Mouse (Mus musculus) kidney, postnatal 36 days (tissue): ENCODE measurements around the gene Smc4.

Experiments used
- DNase-seq, 2 experiments: peaks; one replicate each; pipeline ENCODE4 v3.0.0; 2021 to 2022; ENCODE audit warnings: mixed read lengths in 2 of 2

The Smc4 gene

DNA sequence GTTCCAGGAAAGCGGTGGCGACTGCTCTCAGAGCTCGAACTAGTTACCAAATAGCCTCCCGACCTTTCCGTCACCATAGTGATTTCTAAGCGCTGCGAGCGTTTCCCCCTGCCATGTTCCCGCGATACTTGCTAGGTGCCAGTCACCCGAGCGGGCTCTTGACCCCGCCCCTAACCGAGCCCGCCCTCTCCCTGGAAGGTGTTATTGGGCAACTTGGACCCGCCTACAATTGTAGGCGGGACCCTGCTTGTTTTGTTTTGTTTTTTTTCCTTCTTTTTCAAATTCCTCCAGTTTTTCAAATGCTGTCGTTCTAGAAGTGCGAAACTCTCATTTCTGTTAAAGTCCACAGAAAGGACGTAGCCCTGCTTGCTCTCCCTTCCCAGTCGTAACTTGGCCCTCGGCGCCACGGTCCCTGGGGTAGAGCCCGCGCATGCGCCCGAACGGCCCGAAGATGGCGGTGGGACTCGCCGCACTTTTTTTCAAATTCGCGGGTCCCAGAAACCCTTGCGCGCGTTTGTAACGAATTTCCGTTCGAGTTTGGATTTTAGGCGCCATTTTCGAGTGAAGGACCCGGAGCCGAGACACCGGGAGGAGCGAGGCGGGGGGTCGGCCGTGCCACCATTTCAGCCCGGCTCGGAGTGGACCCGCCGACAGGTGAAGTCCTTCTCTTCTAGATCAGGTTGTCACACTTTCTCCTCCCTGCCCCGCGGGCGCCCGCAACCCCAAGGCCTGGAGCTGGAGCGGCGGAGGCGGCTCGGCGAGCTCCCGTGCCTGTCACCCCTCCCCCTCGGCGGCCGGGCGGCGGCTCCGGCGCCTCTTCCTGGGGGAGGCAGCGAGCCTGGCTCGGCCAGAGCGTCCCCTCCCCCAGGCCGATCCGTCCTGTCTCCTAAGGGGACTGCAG lies at the start of gene Smc4, which contains the start of gene Ift80:
Gene Smc4, plus strand, starts transcription at position 302 of the 901 bp plus-strand sequence.
Gene Ift80, minus strand, starts transcription at position 134 of the 901 bp plus-strand sequence.
- peak; percentile 97 to 98 for DNase-seq

DNA sequence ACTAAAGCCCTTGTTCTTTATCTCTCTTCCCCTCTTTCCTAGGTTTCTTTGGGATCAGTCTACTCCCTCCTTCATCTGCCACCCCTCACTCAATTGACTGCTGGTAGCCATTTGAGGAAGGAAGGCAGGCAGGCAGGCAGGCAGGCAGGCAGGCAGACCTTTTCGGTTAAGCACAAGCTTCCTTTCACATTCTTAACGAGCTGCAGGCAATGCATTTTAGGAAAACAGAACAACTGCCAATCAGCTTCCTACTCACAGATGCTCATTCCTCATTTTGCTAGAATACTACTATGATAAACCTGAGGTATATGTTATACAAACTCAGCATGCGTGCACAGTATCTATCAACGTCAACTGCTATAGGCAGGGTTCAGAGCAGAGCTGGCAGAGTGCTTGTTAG lies 48.1 kb upstream of the Smc4 start:
- DNase-seq = no peak

DNA sequence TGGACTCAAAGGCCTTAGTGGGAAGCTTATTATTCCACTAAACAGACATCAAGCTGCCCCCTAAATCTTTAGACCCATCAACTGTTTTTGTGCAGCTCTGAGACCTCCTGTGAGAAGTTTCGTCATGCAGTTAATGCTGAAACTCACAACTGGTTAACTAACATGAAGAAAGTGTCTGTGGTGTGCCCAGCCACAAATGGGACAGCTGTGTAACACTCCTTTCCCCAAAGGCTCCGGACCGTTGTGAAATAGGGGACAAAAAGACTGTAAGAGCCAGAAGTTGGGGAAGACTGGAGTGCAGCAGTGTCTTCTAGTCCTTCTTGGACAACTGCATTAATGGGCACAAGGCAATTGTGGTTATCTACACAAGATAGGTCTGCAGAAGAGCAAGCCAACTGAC lies 47.1 kb upstream of the Smc4 start:
- DNase-seq = no peak

DNA sequence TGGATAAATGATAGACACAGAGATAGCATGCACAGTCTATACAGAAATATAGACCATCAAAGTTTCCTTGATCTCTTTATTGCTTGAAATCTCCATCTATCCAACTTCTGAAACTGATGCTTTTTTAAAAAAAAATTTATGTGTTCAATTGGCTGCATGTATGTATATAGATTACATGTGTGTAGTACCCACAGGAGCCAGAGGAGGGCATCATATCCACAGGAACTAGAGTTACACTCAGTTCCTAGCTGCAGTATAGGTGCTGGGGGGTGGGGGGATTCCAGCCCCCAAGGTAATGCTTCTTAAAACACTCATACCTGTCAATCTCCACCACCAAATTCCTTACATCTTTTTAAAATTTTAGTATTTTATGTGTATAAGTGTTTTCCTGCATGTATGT lies 39.9 kb upstream of the Smc4 start:
- DNase-seq = peak in 1 of 2 experiments; percentile 64

DNA sequence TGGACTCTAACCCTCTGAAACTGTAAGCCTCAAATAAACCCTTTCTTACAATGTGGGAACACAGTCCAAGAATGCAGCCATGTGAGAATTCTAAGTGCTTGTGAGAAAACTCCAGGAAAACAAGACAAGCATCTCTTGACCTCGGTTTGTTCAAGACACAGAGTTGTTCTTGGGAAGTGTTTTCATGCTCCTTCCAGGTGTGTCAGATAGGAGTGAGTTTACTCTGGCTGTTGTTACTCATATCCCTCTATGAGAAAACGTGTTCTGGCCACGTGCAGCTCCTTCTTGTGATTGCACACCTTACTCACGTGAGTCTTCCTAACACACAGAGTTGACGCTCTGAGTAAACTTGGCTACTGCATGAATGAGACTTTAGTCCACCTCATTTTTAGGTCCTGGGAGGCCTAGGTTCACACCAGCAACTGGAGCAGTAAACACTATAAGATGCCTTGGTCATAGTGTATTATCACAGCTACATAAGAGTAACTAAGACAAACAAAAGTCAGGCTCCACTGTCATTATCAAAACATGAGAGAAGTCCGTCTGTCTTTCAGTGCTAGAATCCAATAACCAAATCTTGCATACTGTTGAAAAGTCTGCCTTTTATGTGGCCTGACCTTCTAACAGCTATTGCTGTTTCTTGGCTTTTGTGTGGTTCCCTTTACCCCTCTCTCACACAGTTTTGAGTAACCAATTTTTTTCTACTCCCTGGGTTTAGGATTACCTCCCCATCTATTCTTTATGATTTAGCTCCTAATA lies 37.8 kb upstream of the Smc4 start:
- DNase-seq = no peak

DNA sequence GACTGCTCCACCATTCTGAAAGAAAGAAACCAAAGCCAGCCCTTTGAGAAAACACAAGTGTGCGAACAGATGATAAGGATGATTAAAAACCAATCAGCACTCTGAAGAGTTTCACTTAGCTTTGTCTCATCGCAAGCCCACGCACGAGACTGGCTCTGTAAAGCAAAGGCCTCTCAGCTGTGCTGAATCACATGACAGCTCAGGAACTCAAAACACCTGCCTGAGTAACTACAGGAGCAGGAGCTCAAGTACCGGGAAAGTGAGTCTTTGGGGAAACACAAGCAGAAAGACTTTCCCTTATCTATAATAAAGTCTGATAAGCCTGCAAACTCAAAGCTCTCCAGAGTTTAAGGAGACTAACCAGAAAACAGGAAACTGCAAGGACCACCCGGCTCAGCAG lies 37.1 kb upstream of the Smc4 start:
- DNase-seq = no peak

DNA sequence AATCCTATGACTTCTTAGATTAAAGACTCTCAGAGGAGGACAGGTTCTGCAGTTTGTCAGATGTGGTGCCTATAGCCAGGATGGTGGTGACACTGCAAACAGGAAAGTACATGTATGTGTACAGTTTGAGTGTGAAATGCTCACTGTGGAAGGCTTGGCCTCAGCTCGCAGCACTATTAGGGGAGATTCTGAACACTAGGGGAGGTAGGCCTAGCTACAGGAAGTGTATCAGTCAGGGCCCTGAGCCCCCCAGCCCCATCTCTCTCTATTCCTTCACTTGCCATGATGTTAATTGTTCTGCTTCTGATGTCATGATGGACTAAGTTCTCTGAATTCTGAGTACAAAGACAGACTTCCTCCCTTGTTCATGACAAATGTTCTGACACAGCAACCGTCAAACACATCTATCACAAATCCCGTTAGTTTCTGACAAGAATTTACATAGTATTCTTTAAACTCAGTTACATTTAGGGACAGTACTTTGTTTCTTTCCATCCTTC lies 35.4 kb upstream of the Smc4 start:
- DNase-seq = no peak

DNA sequence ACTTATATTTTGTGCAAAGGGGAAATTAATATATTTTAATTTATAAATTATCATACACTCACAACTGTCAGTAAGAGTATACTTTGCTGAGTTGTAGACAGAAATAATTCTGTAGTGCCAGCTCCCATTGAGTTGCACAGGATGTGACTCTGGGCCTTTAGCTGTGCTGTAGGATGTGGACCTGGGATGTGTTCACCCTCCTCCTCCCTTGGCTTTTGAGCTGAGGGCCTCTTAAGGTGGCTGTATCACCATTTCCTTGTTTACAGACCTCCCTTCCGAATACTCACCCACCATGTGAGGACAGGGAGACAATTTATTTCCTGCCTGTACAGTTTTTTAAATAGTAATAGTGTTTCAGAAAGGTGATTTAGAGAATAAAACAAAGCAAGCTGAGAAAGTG lies 31.0 kb upstream of the Smc4 start:
- DNase-seq = no peak

DNA sequence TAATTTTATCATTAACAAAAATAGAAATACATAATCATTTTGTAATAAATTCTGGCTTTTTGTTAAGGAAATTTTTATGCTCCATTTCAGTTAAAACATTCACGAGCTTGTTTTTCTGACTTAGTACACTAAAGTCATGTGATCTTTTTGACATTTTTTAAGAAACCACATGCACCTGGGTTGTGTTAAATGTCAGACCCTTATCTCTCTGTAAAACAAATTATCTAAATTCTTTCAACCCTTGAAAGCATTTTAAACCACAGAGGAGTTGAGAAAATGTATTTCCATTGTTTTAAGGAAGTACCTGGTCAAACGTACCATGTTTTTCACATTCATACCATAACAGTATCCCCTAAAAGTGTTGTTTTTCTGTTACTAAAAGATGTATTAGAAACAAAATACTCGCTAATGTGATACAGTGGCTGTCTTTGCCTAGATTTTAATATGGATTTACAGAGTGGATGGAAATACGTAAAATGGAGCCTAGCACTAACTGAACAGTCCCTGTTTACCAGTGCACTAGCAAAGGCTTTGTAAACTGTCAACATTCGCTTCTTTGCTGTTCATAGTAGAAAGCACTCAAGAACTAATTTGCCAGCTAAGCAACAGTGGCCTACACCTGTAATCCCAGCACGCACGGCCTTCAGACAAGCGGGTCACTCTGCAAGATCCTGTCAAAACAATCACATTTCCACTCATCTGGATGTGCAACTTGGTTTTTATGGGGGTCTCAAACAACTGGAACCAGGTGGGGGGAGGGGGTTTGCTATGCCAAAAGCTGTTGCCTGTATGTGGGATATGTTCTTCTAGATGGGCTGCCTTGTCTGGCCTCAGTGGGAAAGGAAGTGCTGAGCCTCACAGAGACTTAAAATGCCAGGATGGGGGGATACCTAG lies 29.7 kb upstream of the Smc4 start:
- no peak for DNase-seq

DNA sequence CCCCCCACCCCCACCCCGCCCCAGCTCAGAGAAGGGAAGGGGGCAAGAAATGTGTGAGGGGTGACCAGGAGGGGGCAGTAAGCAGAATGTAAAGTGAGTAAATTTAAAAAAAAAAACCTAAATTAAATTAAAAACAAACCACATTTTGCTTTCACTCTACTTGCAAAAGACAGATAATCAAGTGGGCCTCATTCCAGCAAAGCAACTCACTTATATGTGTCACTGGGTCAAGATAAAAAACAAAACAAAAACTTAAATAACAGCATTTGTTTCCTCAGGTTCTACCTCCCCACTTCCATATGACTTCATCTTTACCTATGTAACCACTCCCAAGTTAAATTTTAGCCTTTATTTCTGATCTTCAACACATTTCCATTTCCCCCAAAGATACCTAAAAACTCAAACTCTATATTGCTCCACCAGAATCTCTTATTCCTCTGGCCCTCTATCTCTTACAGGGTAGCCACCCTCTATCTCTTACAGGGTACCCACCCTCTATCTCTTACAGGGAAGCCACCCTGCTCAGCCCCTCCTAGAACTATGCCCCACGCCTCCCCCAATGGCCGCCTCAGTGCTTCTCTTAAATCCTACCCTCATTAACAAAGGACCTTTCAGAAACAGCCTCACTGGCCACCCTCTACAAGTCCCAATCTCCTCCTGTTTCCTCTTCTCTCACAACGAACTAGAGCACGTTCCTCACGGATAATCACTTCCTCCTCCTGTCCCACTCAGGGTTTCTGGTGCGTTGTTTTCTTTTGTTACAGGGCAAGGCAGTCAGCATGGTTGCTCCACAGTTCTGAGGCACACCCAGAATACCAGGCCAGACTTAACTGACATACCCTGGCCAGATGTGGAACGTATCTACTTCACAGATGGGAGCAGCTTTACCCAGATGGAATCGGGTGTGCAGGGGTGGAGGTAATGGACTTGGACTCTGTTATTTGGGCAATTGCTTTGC lies 28.7 kb upstream of the Smc4 start:
- DNase-seq = no peak

DNA sequence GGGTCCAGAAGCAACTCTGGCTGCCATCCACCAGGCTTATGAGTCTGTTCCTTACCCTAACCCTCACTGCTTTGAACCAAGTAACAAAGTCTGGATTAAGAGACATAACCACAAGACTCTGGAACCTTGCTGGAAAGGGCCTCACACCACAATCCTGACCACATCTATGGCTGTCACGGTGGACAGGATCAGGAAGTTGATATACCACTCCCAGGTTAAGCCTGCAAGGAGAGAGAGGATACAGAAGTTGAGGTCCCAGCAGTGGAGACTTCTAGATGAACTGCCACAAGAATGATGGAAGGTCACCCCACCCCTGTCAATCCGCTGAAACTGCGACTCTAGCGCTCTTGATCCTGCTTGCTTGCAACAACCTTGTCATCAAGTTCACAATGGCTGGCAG lies 26.8 kb upstream of the Smc4 start:
- DNase-seq = no peak

DNA sequence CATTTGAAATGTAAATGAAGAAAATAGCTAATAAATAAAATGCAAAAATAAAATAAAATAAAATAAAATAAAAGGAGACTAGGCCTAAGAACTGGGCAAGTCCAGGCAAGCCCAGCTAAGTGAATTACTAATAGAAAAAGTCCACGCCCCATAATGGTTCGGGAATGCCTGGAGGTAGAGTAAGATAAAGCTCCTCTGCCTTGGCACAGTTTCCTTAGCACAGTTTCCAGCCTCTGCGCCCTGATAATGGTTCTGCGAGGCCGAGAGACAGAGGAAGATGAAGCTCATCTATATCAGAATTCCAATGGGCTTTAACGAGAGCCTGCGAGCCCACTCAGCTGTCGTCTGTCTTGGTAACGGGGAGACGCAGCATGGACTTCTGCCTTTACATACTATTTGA lies 25.4 kb upstream of the Smc4 start:
- DNase-seq = no peak

DNA sequence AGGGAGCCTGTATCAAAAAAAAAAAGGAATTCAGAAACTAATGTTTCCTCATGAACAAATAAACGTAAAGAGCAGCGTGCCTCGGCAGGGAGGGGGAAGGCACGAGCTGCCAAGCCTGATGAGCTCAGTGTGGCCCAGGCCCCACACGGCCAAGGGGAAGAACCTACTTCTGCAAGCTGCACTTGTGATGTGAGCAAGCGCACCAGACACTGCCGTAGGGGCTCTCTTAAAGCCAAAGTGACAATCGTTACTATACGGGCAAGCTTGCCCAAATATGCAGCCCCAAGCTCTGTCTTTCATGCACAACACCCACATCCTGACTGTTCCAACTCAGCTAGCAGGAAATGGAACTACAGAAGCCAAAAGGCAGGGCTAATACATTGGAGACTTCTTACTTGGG lies 23.6 kb upstream of the Smc4 start:
- peak in 1 of 2 experiments; percentile 6 for DNase-seq

DNA sequence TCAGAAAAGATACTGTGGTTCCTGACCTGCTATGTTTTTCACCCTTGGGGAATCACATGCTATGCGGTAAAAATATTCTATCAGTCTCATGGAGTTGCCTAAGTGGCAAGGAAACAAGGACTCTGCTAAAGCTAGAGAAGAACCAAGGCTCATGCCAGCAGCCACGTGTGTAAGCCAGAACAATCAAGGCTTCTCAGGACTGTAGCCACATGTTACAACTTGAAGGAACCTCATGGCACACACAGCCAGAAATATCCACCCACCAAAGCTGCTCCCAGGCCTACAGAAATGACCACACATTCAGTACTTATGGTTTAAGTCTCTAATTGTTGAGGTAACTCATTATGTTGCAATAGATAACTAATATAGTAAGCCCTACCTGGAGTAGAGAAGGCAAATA lies 18.0 kb upstream of the Smc4 start:
- no peak for DNase-seq

DNA sequence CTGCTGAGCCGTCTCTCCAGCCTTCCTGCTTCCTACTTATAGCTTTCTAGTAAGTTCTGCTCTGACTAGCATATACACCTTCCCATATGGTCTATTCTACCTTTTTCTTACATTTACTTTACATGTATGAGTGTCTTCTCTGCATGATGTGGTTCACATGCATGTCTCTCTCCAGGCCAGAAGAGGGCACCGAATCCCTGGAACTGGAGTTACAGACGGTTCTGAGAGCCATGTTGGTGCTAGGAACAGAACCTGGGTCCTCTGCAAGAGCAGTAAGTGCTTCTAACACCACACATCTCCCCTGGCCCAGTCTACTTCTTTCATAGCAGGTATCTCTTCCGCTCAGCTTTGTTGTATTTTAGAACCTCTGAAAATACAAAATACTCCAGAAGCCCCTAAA lies 1.8 kb upstream of the Smc4 start:
- no peak for DNase-seq

DNA sequence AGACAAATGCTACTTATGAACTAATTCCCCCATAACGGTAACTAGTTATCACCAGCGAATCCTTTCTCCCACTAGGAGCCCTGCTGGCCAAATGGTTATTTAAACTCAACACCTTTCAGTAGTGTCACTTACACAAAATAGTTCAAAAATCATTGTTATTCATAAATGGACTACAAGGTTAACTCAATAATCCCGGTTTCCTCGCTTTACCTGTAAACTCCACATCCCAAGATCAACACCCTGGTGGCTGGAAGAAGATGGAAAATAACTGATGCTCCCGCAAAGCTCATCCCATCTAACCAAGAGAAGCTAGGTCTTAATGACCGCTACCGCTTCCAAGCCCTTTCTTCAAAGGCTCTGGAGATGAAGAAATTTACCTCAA lies 492 bp upstream of the Smc4 start:
- DNase-seq = no peak

DNA sequence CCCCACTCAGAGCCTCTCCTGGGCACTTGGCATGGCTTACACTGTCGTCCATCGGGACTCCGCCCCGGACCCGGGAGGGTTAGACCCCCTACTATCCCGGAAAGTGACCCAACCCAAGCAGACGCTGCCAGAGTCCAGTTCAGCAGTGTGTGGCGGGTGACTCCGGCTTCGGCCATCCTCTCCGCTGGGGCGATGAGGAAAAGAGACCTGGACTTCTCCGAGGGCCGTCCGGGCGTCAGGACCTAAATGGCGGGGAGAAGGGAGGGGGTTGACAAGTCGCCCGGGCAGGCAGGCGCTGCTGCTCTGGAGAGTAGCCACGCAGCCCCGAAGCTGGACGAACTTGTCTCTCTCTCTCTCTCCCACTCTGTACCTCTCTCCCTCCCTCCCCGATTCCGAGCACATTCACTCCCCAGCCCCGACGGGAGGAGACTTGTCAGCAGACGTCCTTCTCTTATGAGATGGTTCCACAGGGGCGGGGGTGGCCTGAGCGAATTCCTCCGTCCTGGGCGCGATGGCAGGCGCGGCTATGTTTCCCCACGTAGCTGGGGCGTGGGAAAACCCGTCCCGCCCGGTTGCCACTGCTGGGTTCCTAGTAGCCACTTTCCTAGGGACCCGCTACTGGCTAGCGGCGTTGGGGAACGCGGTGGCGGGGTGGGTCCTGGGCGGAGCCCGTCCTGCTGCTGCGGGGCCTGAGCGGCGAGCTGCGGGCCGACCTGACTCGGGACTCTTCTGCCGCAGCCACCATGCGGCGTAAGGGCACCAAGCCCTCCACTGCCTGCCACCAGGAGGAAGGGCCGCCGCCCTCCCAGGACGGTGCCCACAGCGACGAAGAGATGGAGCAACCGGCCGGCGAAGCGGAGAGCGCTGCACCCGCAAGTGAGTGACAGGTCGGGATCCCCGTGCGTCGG lies 1.1 kb downstream of the Smc4 start:
- peak; percentile 35 to 64 for DNase-seq

DNA sequence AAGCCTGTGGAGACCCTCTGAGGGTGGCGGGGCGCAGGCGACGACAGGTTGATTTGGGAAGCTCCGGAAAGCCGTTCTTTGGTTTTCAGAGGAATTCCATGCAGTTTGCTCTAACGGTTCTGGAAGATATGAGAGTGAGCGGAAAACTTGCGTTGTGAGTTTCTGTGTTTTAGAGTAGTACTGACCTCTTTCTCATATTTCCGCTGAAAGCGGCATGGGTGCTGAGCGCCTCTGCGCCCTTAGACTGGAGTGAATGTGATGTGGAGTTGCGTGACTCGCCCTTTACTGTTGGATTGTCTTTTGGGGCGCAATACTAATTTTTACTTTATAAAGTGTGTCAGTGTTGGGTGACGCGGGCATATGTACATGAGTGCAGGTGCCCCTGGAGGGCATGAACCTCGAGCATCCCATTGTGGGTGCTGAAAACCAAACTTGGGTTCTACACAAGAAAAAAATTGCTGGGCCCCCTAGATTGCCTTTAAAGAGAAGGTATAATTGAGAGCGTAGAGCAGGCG lies 1.8 kb downstream of the Smc4 start:
- DNase-seq = peak in 1 of 2 experiments; percentile 21

DNA sequence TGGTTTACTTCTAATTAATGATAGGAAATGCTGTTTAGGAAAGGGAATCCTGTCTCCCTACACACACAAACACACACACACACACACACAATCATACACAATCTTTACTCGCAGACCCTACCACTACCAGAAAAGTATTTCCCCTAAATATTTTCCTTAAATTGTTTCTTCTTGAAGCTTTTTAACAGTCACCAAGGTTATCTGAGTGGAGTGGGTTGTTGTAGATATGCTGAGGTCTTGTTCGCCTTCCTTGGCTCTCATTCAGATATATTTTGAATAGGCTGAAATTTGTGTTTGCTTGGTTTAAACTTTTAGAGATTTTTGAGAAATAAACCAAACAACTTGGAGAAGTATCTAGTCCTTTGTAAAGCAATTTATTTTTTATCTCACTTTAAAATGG lies 4.3 kb downstream of the Smc4 start:
- DNase-seq = no peak

DNA sequence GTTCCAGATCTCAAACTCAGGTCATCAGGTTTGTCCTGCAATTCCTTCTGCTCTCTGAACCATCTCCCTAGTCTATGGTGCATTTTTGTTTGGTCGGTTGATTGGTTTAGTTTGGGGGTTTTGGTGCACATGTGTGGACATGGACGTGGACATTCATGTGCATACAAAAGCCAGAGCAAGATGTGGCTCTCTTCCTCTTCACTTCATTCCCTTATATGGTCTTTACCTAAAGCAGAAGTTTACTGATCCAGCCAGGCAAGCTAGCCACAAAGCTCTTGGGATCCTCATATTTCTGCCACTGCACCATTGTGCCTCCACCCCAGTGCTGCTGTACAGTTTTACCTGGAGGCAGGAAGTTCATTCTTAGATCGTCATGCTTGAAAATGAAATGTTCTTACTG lies 12.6 kb downstream of the Smc4 start:
- DNase-seq = no peak
